Mouse (Mus musculus): ENCODE measurements around the gene Tpm4. TPM values are rescaled to one million over a fixed set of nuclear protein-coding genes. Genes with fewer than 3 reads are reported as not detected.
A peak's percentile ranks its signal among the peaks of the same experiment; 100 is the strongest.

The Tpm4 gene
- polyA plus RNA-seq, 1 experiment from 2014 or later, result 165 TPM

DNA sequence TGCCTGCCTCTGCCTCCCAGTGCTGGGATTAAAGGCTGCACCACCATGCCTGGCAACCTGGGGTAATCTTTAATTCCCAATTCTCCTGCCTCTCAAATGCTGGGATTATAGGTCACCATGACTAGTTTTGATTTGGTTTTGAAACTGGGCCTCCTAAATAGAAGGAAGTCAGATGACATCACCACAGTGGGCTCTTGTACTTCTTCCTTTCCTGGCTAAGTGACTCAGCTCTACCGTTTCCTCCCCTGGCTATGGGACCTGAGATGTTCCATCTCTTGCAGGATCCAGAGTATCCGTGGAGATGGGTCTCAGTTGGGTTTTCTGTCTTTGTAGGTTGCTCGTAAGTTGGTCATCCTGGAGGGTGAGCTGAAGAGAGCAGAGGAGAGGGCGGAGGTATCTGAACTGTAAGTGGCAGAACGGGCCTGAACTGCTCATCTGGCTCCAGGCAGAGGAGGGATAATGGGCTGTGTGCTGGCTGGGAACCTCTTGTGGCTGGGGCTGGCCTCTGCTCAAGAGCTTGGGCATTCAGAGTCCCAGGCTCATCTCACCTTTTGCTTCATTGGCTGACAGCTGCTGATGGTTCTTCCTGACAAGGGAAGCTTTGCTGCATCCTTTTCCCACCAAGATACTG lies 9.7 kb downstream of the Tpm4 start:
- 52% methylated on average over 5 of the region's 5 CpGs for WGBS (ENCODE audit: insufficient replicate concordance)
- no peak overlapping the region for H3K4me2 ChIP-seq
- peaks cover 88% of the 10 kb centered on the region for H3K36me3 ChIP-seq
- H3K9me3 ChIP-seq (replicated peaks), result no peaks in the 10 kb centered on the region
- H3K4me1 ChIP-seq, result peaks cover 16% of the 10 kb centered on the region; the same call in 1 of the 2 replicates
- H3K27ac ChIP-seq, result no peak overlapping the region
- no peak overlapping the region for H3K9ac ChIP-seq
- H3K4me3 ChIP-seq, result no peak overlapping the region
- H3K27me3 ChIP-seq (replicated peaks), result no peaks in the 10 kb centered on the region
- ATAC-seq, result no peak

- 70% methylated on average over 3 of the region's 3 CpGs for WGBS (ENCODE audit: insufficient replicate concordance)
- Histone ChIP-seq H3K27me3 (replicated peaks) (no peaks in the 10 kb centered on the region), H3K9me3 (replicated peaks) (no peaks in the 10 kb centered on the region), H3K27ac (no peak overlapping the region), H3K4me1 (peaks cover 16% of the 10 kb centered on the region; the same call in 1 of the 2 replicates), H3K4me2 (no peak overlapping the region), H3K36me3 (peaks cover 88% of the 10 kb centered on the region), H3K4me3 (no peak overlapping the region), H3K9ac (no peak overlapping the region)
- ATAC-seq, result no peak
Observed at GRCm38 (mm10) chr8:72145511-72145910, 10.7 kb downstream of the Tpm4 start.

- WGBS (ENCODE audit: insufficient replicate concordance), result 90% methylated on average over 1 of the region's 1 CpGs
- no peak overlapping the region for H3K9ac ChIP-seq
- no peaks in the 10 kb centered on the region for H3K9me3 ChIP-seq (replicated peaks)
- H3K4me2 ChIP-seq, result no peak overlapping the region
- peaks cover 16% of the 10 kb centered on the region; the same call in 1 of the 2 replicates for H3K4me1 ChIP-seq
- no peaks in the 10 kb centered on the region for H3K27me3 ChIP-seq (replicated peaks)
- ATAC-seq, result 0 out of 2 replicates have a peak, but pooled peaks have one; percentile 24
- H3K36me3 ChIP-seq, result peaks cover 87% of the 10 kb centered on the region
- no peak overlapping the region for H3K27ac ChIP-seq
- no peak overlapping the region for H3K4me3 ChIP-seq
Observed at GRCm38 (mm10) chr8:72146056-72146455, 11.3 kb downstream of the Tpm4 start.

- H3K9ac ChIP-seq, result no peak overlapping the region
- ATAC-seq, result no peak
- H3K27me3 ChIP-seq (replicated peaks), result no peaks in the 10 kb centered on the region
- peaks cover 16% of the 10 kb centered on the region for H3K4me1 ChIP-seq
- 80% methylated on average over 3 of the region's 3 CpGs for WGBS (ENCODE audit: insufficient replicate concordance)
- H3K36me3 ChIP-seq, result peaks cover 87% of the 10 kb centered on the region
- H3K9me3 ChIP-seq (replicated peaks), result no peaks in the 10 kb centered on the region
- no peak overlapping the region for H3K4me2 ChIP-seq
- H3K27ac ChIP-seq, result no peak overlapping the region
- no peak overlapping the region for H3K4me3 ChIP-seq
Observed at GRCm38 (mm10) chr8:72146556-72146955, 11.8 kb downstream of the Tpm4 start.

DNA sequence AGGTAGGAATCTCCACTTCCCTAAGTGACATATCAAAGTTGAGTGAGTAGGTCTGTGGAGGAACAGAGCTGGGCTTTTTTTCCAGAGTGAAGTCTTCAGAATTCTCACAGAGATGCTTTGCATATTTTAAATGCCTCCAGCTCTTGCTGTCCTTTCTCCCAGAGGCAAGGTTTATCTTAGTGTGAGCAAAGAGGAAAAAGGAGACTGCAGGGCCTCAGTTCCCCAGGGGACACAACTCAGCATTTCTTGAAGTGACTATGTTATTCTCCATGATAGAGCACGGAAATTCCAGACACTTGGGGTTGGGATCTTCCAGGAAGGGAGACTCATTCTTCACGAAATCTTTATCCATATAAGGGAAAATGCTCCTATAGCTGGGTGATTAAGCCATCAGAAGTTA lies 12.5 kb downstream of the Tpm4 start:
- no peaks in the 10 kb centered on the region for H3K27me3 ChIP-seq (replicated peaks)
- no peaks in the 10 kb centered on the region for H3K9me3 ChIP-seq (replicated peaks)
- H3K4me1 ChIP-seq, result peaks cover 18% of the 10 kb centered on the region
- H3K4me3 ChIP-seq, result no peak overlapping the region
- no peak for ATAC-seq
- H3K27ac ChIP-seq, result no peak overlapping the region
- H3K36me3 ChIP-seq, result peaks cover 87% of the 10 kb centered on the region
- no peak overlapping the region for H3K9ac ChIP-seq
- 47% methylated on average over 2 of the region's 2 CpGs for WGBS (ENCODE audit: insufficient replicate concordance)
- no peak overlapping the region for H3K4me2 ChIP-seq

GRCm38 (mm10) chr8:72149056-72149455 lies 14.3 kb downstream of the Tpm4 start:
- Histone ChIP-seq H3K9me3 (replicated peaks) (no peaks in the 10 kb centered on the region), H3K4me2 (no peak overlapping the region), H3K27ac (no peak overlapping the region), H3K4me3 (no peak overlapping the region), H3K4me1 (peaks cover 20% of the 10 kb centered on the region), H3K9ac (no peak overlapping the region), H3K36me3 (peaks cover 90% of the 10 kb centered on the region), H3K27me3 (replicated peaks) (no peaks in the 10 kb centered on the region)
- 91% methylated on average over 1 of the region's 1 CpGs for WGBS (ENCODE audit: insufficient replicate concordance)
- ATAC-seq, result no peak

DNA sequence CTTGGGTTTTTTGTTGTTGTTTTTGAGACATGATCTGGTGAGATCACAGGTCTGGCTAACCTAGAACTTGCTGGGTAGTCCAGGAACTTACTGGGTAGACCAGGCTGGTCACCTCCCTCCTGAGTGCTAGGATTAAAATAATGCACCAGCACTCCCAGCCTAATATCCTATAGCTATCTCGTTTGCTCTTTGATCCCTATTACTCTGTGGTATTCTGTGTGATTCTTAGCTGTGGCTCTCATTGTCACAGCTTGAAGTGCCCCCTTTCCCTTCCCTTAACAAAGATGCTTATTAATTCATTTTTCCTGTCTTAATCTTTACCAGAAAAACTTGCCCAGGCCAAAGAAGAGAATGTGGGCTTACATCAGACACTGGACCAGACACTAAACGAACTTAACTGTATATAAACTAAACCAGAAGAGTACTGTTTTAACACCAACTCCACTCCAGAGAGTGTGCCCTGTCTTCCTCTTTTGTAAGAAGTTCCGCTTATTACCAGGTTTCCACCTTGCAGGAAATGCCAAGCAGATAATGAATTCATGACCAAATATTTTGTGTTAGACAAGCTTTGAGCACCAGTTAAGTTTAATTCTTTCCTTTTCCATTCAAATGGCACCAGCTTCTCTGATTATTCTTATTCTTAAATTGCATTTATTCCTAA lies 16.8 kb downstream of the Tpm4 start:
- 57% methylated on average over 3 of the region's 3 CpGs for WGBS (ENCODE audit: insufficient replicate concordance)
- ATAC-seq, result no peak
- peaks cover 7% of the 10 kb centered on the region for H3K4me1 ChIP-seq
- H3K4me2 ChIP-seq, result no peak overlapping the region
- no peak overlapping the region for H3K9ac ChIP-seq
- H3K9me3 ChIP-seq (replicated peaks), result no peaks in the 10 kb centered on the region
- no peaks in the 10 kb centered on the region for H3K27me3 ChIP-seq (replicated peaks)
- H3K36me3 ChIP-seq, result peaks cover 77% of the 10 kb centered on the region
- no peak overlapping the region for H3K4me3 ChIP-seq
- no peak overlapping the region for H3K27ac ChIP-seq

DNA sequence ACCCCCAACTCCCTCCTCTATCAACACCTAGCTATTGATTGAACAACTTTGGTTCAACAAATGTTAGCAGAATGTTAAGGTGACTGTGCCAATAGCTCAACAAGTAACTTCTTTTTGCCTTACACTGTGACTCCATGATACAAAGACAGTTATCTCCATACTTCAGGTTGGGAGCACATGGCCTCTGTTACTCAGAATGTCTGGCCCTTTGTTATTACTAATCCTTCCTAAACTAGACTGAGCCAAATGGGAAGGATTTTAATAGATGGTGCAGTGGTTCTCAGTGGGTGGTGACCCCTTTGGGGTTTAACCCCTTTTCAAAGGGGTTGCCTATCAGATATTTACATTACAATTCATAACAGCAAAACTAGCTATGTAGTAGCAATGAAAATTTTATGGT lies 18.6 kb downstream of the Tpm4 start:
- Histone ChIP-seq H3K36me3 (peaks cover 63% of the 10 kb centered on the region), H3K9me3 (replicated peaks) (no peaks in the 10 kb centered on the region), H3K27me3 (replicated peaks) (no peaks in the 10 kb centered on the region), H3K4me2 (no peak overlapping the region), H3K4me1 (peaks cover 15% of the 10 kb centered on the region), H3K27ac (no peak overlapping the region), H3K9ac (no peak overlapping the region), H3K4me3 (no peak overlapping the region)
- no peak for ATAC-seq

- Histone ChIP-seq H3K36me3 (peaks cover 26% of the 10 kb centered on the region), H3K27ac (no peak overlapping the region), H3K4me2 (0 out of 2 replicates have a peak overlapping the region, but pooled peaks have one; percentile 2), H3K4me3 (no peak overlapping the region), H3K9ac (peak overlapping the region; percentile 52; the same call in 1 of the 2 replicates), H3K4me1 (peaks cover 48% of the 10 kb centered on the region), H3K9me3 (replicated peaks) (no peaks in the 10 kb centered on the region), H3K27me3 (replicated peaks) (no peaks in the 10 kb centered on the region)
- ATAC-seq, result no peak
- WGBS (ENCODE audit: insufficient replicate concordance), result 67% methylated on average over 2 of the region's 2 CpGs
Observed at GRCm38 (mm10) chr8:72158096-72158495, 23.3 kb downstream of the Tpm4 start.

DNA sequence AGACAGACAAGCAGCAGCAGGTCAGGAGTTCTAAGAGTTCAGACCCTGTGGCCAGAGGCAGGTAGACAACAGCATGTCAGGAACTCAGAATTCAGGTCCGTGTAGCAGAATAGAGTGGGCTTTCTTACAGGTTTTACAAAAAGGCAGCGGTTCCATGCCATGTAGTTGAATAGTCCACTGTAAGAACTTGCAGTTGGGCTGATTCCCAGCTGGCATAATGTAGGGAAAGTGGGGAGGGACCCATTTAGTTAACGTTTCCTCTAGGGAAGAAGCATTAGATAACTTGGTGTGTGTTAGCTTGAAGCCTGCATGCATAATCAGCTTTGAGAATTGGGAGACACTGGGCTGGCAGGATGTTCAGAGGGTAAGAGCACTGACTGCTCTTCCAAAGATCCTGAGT lies 24.0 kb downstream of the Tpm4 start:
- peaks cover 54% of the 10 kb centered on the region for H3K4me1 ChIP-seq
- no peaks in the 10 kb centered on the region for H3K9me3 ChIP-seq (replicated peaks)
- no peak for ATAC-seq
- whole genome bisulfite sequencing (ENCODE audit: insufficient replicate concordance), result 76% methylated on average over 3 of the region's 3 CpGs
- H3K4me2 ChIP-seq, result peak overlapping the region; percentile 79
- H3K27me3 ChIP-seq (replicated peaks), result no peaks in the 10 kb centered on the region
- H3K4me3 ChIP-seq, result no peak overlapping the region
- H3K27ac ChIP-seq, result no peak overlapping the region
- 0 out of 2 replicates have a peak overlapping the region, but pooled peaks have one; percentile 52 for H3K9ac ChIP-seq
- peaks cover 26% of the 10 kb centered on the region for H3K36me3 ChIP-seq

DNA sequence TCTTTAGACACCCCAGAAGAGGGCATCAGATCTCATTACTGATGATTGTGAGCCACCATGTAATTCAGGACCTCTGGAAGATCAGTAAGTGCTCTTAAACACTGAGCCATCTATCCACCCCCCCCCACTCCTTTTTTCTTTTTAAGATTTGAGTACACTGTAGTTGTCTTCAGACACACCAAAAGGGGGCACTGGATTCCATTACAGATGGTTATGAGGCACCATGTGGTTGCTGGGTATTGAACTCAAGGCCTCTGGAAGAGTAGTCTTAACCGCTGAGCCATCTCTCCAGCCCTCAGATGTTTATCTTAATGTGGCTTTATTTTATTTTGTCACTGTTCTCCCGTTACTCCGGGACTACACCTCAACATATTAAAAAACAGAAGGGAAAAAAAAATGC lies 25.2 kb downstream of the Tpm4 start:
- no peaks in the 10 kb centered on the region for H3K27me3 ChIP-seq (replicated peaks)
- peaks cover 27% of the 10 kb centered on the region for H3K36me3 ChIP-seq
- WGBS (ENCODE audit: insufficient replicate concordance), result 27% methylated on average over 3 of the region's 3 CpGs
- H3K9me3 ChIP-seq (replicated peaks), result no peaks in the 10 kb centered on the region
- H3K4me1 ChIP-seq, result peaks cover 54% of the 10 kb centered on the region
- H3K4me2 ChIP-seq, result peak overlapping the region; percentile 79
- H3K9ac ChIP-seq, result peak overlapping the region; percentile 74
- H3K4me3 ChIP-seq, result peak overlapping the region; percentile 95
- ATAC-seq, result no peak
- peak overlapping the region; percentile 92 for H3K27ac ChIP-seq
